Mouse (Mus musculus): Measurements from ENCODE around the gene Slc38a10. TPM values are rescaled to one million over a fixed set of nuclear protein-coding genes. Genes with fewer than 3 reads are reported as not detected.

Slc38a10 gene
- total RNA-seq, 2 experiments from 2014 or later, result 43.0 to 43.4 TPM

DNA sequence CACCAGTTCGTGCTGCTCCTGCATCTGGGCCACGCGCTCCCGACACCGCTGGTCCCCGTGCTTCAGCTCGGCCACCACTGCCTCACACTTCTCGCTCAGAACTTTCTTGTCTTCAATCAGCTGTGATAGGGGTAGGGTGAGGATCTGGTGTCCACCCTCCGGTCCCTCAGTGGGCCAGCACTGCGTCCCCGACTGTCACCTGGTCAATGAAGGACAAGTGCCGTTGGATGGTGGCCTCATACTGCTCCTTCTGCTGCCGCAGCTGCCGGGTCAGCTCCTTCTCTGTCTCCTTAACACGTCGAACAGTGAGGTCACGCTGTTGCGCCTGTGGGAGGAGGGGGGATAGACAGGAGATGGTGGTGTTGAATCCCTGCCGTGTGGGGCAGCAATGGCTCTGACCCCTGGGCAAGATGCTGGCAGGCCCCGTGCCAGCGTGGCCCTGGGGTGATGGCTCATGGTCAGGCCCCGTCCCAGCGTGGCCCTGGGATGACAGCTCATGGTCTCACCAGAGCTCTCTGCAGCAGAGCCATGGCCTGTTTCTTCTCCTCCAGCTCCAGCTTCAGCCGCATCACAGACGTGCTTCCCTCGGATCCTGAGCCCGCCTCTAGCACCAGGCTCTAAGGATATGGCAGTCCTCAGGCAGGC, 80.7 kb downstream of the Slc38a10 start:
- DNase-seq, result no peak
- intact Hi-C loops (cut with DNase I), result no loop called here

DNA sequence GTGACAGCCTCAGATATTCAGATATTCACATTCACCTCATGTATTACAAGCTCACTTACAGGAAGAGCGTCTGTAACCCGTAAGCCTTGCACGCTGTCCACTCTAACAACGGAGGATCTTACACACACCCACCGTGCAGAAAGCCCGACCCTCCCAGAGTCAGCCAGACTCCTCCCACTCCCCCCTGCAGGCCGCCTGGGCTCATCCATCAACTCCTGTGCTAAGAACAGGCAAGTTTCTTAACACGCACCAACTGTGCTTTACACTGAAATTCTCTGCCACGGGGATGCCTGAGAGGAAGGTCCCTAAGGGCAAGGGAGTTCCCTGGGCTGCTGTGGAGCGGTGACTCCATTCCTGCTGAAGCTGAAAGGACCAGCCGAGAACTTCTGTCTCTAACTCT, 81.9 kb downstream of the Slc38a10 start:
- intact Hi-C loops (cut with DNase I), result no loop called here
- no peak for DNase-seq

DNA sequence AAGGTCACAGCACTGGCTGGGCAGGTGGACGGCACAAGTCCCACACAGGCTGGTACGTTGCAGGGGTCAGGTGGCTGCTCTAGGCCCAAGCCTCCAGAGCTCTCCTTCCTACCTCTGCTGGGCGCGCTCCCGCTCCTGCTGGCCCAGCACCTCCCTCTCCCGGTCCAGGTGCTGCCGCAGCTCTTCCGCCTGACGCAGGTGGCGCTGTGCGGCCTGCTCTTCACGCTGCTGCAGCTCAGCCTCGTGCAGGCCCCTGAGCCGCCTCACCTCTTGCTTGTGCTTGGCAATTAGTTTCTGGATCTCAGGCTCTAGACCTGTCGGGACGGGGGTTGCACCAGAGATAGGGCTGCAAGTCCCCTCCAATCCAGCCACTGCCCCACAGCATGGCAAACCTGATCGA, 83.3 kb downstream of the Slc38a10 start:
- intact Hi-C loops (cut with DNase I), result no loop called here
- DNase-seq, result no peak

DNA sequence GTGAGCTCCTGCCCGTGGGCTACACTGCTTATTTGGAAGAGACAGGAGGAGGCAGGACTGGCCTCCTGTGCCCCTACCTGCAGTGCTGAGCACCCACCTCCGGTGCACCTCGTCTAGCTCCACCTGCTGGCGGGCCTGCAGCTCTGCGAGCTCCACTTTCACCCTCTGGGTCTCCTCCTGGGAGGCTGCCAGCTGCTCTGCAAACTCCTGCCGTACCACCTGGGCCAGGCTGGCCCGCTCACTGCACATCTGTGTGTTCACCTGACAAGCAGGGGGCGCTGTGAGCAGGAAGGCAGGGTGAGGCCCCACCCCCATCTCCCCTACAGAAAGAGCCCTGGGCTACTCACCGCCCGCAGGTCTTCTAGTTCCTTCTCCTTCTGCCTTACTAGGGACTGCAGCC, 85.9 kb downstream of the Slc38a10 start:
- peak in 1 of 2 experiments; percentile 36 for DNase-seq
- intact Hi-C loops (cut with DNase I), result loop anchor here (2.0 kb wide), 1 partner anchor 34 kb away; no protein-coding TSS in a partner anchor

DNA sequence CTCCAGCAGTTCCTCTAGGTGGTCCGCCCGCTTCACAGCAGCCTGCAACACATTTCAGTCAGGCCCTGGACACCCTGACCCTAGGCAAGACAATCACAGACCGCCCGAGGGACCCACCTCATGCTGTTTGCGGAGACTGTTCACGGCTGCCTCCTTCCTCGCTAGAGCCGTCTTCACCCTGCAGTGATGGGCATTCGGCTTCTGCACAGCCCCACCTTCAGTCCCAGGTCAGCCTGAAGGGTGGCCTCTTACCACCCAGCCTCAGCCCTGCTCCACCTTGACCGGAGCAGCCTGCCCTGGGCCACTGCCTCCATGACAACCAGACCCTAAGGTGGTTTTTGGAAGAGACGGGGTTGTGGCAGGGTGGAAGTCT, 86.5 kb downstream of the Slc38a10 start:
- intact Hi-C loops (cut with DNase I), result loop anchor here (2.0 kb wide), 1 partner anchor 34 kb away; no protein-coding TSS in a partner anchor
- DNase-seq, result no peak

DNA sequence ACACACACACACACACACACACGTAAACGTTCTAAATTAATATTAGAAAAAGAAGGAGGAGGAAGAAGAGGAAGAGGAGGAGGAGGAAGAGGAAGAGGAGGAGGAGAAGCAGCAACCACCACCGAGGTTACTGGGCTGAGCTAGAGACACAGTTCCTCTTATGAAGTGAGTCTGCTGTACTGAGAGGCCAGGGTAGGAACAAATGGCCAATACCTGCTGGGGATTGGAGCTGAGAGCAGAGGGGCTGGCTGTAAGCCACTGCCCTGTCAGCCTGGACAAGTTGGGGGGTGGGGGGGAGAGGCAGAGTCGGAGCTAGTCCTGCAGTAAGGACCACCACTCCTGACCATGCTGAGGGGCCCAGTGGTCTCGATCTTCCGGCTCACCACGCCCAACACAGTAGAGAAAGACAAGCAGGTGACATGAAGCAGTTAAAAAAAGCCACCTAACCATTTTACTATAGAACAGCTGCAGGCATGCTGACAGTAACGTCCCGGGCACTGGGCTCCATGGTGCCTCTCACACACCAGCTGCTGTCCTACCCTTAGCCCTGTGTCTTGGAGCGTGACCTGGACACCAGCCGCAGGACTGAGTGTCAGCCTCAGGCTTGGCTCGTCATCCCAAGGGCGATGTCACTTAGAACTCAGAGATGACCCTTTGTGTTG, 87.0 kb downstream of the Slc38a10 start:
- intact Hi-C loops (cut with DNase I), result loop anchor here (2.0 kb wide), 1 partner anchor 33 kb away; no protein-coding TSS in a partner anchor
- DNase-seq, result no peak

DNA sequence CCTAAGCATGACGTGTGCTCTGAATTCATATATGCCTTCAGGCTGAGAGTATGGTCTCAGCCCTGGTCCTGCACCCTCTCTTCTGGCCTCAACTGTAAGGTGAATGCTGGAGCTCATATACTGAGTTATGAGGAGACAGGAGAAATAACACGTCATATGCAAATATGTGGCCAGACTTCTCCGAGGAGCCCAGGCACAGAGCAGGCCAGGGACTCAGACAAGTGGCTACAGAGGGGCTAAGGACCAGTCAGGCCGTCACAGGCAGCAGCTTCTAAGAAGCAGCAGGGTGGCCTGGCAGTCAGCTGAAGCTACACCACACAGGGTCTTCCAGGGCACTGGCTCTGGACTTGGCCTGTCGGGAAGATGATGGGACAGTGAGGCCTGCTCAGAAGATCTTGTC, 87.8 kb downstream of the Slc38a10 start:
- DNase-seq, result no peak
- intact Hi-C loops (cut with DNase I), result no loop called here

DNA sequence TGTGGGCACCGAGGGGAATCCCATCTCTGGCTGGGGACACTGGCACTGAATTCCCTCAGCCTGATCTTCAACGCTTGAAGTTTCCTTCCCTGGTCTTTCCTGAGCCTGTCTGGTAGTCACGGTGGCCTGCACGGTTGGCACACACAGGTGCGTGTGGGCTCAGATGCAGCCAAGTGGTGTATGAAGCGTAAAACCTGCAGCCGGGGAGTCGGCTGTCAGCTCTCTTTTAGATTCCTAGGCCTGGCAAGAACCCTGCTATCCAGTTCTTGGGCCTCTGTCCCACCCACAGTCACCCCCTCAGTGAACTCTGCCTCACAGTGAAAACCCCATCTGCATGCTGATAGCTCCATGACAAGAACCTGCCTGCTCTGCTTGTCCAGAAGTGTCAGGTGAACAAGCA, 90.5 kb downstream of the Slc38a10 start:
- intact Hi-C loops (cut with DNase I), result no loop called here
- no peak for DNase-seq

DNA sequence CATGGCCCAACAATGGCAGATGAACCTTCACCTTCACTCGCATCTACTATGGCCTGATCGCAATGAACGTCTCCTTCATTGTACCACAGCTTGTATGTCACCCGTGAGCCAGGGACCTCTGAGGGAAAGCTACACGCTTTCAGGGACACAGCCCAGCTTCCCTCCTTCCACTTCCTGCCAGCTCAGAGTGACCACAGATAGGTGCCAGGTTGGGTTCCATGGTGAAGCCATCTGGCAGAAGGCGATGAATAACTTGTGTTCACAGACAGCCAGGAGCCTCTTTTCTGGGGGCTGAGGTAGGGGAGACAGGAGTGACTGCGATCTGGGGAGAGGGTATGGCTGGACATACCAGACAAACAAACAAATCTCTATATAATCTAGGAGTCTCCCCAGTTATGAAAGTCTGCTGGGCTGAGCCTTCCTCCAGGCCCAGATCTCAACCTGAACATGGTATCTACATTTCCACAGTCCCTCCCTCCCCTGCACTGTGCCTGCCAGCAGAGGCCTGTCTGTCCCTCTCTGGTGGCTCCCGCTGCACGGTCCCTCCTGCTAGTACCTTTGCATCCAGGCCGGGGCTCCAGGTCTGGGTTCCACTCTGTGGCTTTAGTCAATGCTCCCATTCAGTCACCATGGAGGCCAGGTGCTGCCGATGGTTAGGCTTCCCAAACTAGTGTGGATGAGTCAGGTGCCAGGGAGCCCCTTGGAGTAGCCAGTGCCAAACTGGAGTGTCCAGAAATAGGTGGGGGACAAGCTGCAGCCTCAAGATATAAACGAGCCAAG, 95.0 kb downstream of the Slc38a10 start:
- DNase-seq, result no peak
- intact Hi-C loops (cut with DNase I), result no loop called here

Small RNAs within 50 kb of the gene (microRNA-seq; reads per million reads assigned to microRNA genes)
- gene Gm25948, result 0 reads per million in 2 experiments

Other genes with a start within 250 kb of the Slc38a10 start
- 10 to 100 TPM; 23.6 to 28.6 TPM for gene Chmp6, start 237.9 kb downstream of the Slc38a10 start, total RNA-seq (2021)
- 1 to 10 TPM; 1.8 to 2.6 TPM for gene Baiap2, start 208.6 kb downstream of the Slc38a10 start, total RNA-seq (2021)
- gene Aatk, start 104.2 kb downstream of the Slc38a10 start, total RNA-seq (2021), result 1 to 10 TPM; 3.2 to 4.1 TPM
- 1 to 10 TPM; 6.6 to 8.0 TPM for gene Cep131, start 64.5 kb downstream of the Slc38a10 start, total RNA-seq (2021)
- gene Tepsin, start 52.6 kb downstream of the Slc38a10 start, total RNA-seq (2021), result 1 to 10 TPM; 4.2 to 5.6 TPM
- gene Ndufaf8, start 52.4 kb downstream of the Slc38a10 start, total RNA-seq (2021), result 10 to 100 TPM; 32.1 to 32.9 TPM
- gene Bahcc1, start 81.6 kb upstream of the Slc38a10 start, total RNA-seq (2021), result 1 to 10 TPM; 2.3 to 4.1 TPM
- gene Actg1, start 197.2 kb upstream of the Slc38a10 start, total RNA-seq (2021), result 100 to 1,000 TPM; 186 to 222 TPM
- gene Fscn2, start 210.2 kb upstream of the Slc38a10 start, total RNA-seq (2021), result under 1 TPM; 0.31 to 0.37 TPM
- gene Faap100, start 227.4 kb upstream of the Slc38a10 start, total RNA-seq (2021), result 10 to 100 TPM; 21.7 to 22.9 TPM